In genomic region chr5:116569629-116570028, GRCm38 (mm10) we compare ENCODE assay signal across 10 mouse cellular contexts. TPM values are rescaled to one million over a fixed set of nuclear protein-coding genes. Genes with fewer than 3 reads are reported as not detected.
A peak's percentile ranks its signal among the peaks of the same experiment; 100 is the strongest.
DNase-seq lines count a peak whose midpoint lies in the region; ATAC-seq and TF ChIP-seq lines count a peak whose summit lies in the region.
"Had no signal": no experiment of that assay in that cellular context is flagged by ENCODE, and none has a peak within 500 bp of the region (broad histone marks: within the 10 kb centered on the region; RNA-seq: fewer than 3 reads in every experiment).

No protein-coding gene starts in this region.

- 0% methylated on average over 9 of the region's 9 CpGs for WGBS in hindbrain, embryonic 12.5 days
- WGBS in midbrain, embryonic 16.5 days: 6% methylated on average over 9 of the region's 9 CpGs
- WGBS in kidney, embryonic 15.5 days: 2% methylated on average over 9 of the region's 9 CpGs
- WGBS in liver, postnatal 0 days (ENCODE audit: insufficient replicate concordance): 15% methylated on average over 9 of the region's 9 CpGs

- peak; percentile 81 for DNase-seq in embryo, embryonic 11 days
- no peak for DNase-seq in heart, adult 9 months (ENCODE audit: low spot score in 2 of 2)
- DNase-seq in lung, postnatal 10 days: no peak
- no peak for DNase-seq in liver, postnatal 0 days
- DNase-seq: gastrocnemius, adult 2 months had no signal

- peak overlapping the region; percentile 20 for H3K4me2 ChIP-seq in hindbrain, embryonic 12.5 days (replicated peaks)
- peak overlapping the region; percentile 1; the same call in 1 of the 2 replicates for H3K4me2 ChIP-seq in midbrain, embryonic 16.5 days (ENCODE audit: low read length)
- no peak overlapping the region for H3K4me2 ChIP-seq in kidney, embryonic 15.5 days
- no peak overlapping the region for H3K4me2 ChIP-seq in liver, postnatal 0 days (ENCODE audit: low read depth, low read length)
- H3K4me2 ChIP-seq: lung, embryonic 15.5 days had no signal

- no peaks in the 10 kb centered on the region; the same call in 1 of the 2 replicates for H3K27me3 ChIP-seq in E14TG2a.4 (ENCODE audit: insufficient read depth, low read length)
- no peaks in the 10 kb centered on the region for H3K27me3 ChIP-seq in hindbrain, embryonic 12.5 days
- H3K27me3 ChIP-seq in midbrain, embryonic 16.5 days (ENCODE audit: control insufficient read depth, insufficient read depth, low read depth, low read length): no peaks in the 10 kb centered on the region
- H3K27me3 ChIP-seq in kidney, embryonic 15.5 days: peaks cover 10% of the 10 kb centered on the region
- no peaks in the 10 kb centered on the region for H3K27me3 ChIP-seq in liver, postnatal 0 days (ENCODE audit: insufficient read depth, low read length)
- H3K27me3 ChIP-seq: lung, embryonic 15.5 days had no signal

- H3K9ac ChIP-seq in hindbrain, embryonic 12.5 days: peak overlapping the region; percentile 49
- H3K9ac ChIP-seq in midbrain, embryonic 16.5 days (ENCODE audit: low read depth, low read length): no peak overlapping the region
- H3K9ac ChIP-seq in kidney, embryonic 15.5 days: no peak overlapping the region
- no peak overlapping the region for H3K9ac ChIP-seq in liver, postnatal 0 days (replicated peaks)
- H3K9ac ChIP-seq: lung, embryonic 15.5 days had no signal

- peak overlapping the region; percentile 81 for H3K27ac ChIP-seq in hindbrain, embryonic 12.5 days
- 0 out of 2 replicates have a peak overlapping the region, but pooled peaks have one; percentile 25 for H3K27ac ChIP-seq in midbrain, embryonic 16.5 days (ENCODE audit: low read length)
- no peak overlapping the region for H3K27ac ChIP-seq in kidney, embryonic 15.5 days
- no peak overlapping the region for H3K27ac ChIP-seq in liver, postnatal 0 days (ENCODE audit: low read depth)
- H3K27ac ChIP-seq: gastrocnemius, adult 2 months; lung, embryonic 15.5 days had no signal

- TF ChIP-seq EP300 in liver, postnatal 0 days (IDR thresholded peaks at IDR 0.05; ENCODE audit: low read depth): no peak

- 0 out of 2 replicates have a peak overlapping the region, but pooled peaks have one; percentile 1 for H3K4me3 ChIP-seq in E14TG2a.4 (replicated peaks; ENCODE audit: low read length)
- H3K4me3 ChIP-seq in hindbrain, embryonic 12.5 days: no peak overlapping the region
- H3K4me3 ChIP-seq in midbrain, embryonic 16.5 days (ENCODE audit: low read depth, low read length): no peak overlapping the region
- H3K4me3 ChIP-seq in kidney, embryonic 15.5 days (replicated peaks): no peak overlapping the region
- no peak overlapping the region for H3K4me3 ChIP-seq in liver, postnatal 0 days (ENCODE audit: low read depth, low read length)
- H3K4me3 ChIP-seq: gastrocnemius, adult 2 months; lung, embryonic 15.5 days had no signal

- peak; percentile 78 for ATAC-seq in hindbrain, embryonic 12.5 days (ENCODE audit: low FRiP score)
- peak; percentile 23; the same call in 1 of the 2 replicates for ATAC-seq in midbrain, embryonic 16.5 days
- no peak for ATAC-seq in kidney, embryonic 15.5 days (replicated peaks; ENCODE audit: low FRiP score)
- ATAC-seq in liver, postnatal 0 days: no peak

- no peak for TF ChIP-seq CTCF in E14TG2a.4 (conservative IDR thresholded peaks at IDR 0.05; ENCODE audit: low read length)
- TF ChIP-seq CTCF in liver, postnatal 0 days (IDR thresholded peaks at IDR 0.05; ENCODE audit: low read depth): no peak

- H3K4me1 ChIP-seq in E14TG2a.4 (replicated peaks; ENCODE audit: low read depth, low read length): peaks cover 44% of the 10 kb centered on the region
- H3K4me1 ChIP-seq in hindbrain, embryonic 12.5 days: peaks cover 66% of the 10 kb centered on the region
- peaks cover 32% of the 10 kb centered on the region for H3K4me1 ChIP-seq in midbrain, embryonic 16.5 days (ENCODE audit: control insufficient read depth, insufficient read depth, low read length)
- H3K4me1 ChIP-seq in kidney, embryonic 15.5 days: no peaks in the 10 kb centered on the region
- H3K4me1 ChIP-seq in liver, postnatal 0 days (ENCODE audit: insufficient read depth): no peaks in the 10 kb centered on the region
- H3K4me1 ChIP-seq: lung, embryonic 15.5 days had no signal

- no peaks in the 10 kb centered on the region for H3K9me3 ChIP-seq in E14TG2a.4 (ENCODE audit: low read length)
- H3K9me3 ChIP-seq in hindbrain, embryonic 12.5 days (replicated peaks): no peaks in the 10 kb centered on the region
- no peaks in the 10 kb centered on the region for H3K9me3 ChIP-seq in midbrain, embryonic 16.5 days (replicated peaks; ENCODE audit: control insufficient read depth, low read length, poor library complexity, severe bottlenecking)
- no peaks in the 10 kb centered on the region for H3K9me3 ChIP-seq in kidney, embryonic 15.5 days (replicated peaks)
- H3K9me3 ChIP-seq in liver, postnatal 0 days (ENCODE audit: low read length): no peaks in the 10 kb centered on the region
- H3K9me3 ChIP-seq: lung, embryonic 15.5 days had no signal

- no peaks in the 10 kb centered on the region for H3K36me3 ChIP-seq in E14TG2a.4 (ENCODE audit: insufficient read depth, low read length)
- no peaks in the 10 kb centered on the region; the same call in 1 of the 2 replicates for H3K36me3 ChIP-seq in hindbrain, embryonic 12.5 days
- no peaks in the 10 kb centered on the region for H3K36me3 ChIP-seq in midbrain, embryonic 16.5 days (ENCODE audit: control insufficient read depth, insufficient read depth, low read length)
- no peaks in the 10 kb centered on the region for H3K36me3 ChIP-seq in kidney, embryonic 15.5 days
- H3K36me3 ChIP-seq in liver, postnatal 0 days (replicated peaks; ENCODE audit: insufficient read depth, low read length): no peaks in the 10 kb centered on the region
- H3K36me3 ChIP-seq: lung, embryonic 15.5 days had no signal

RNA-seq across cellular contexts. Expression of gene Srrm4, which starts 22.0 kb away (rescaled TPM):
- polyA plus RNA-seq in hindbrain, embryonic 12.5 days (2016; fragmentation: Nextera tagmentation; extraction: Ambion mirVana): 20.7 and 20.9 TPM in 2 replicates
- polyA plus RNA-seq in midbrain, embryonic 16.5 days (2015; fragmentation: Nextera tagmentation; extraction: Ambion mirVana): 16.6 and 19.8 TPM in 2 replicates
- polyA plus RNA-seq in kidney, embryonic 15.5 days (2015; fragmentation: Nextera tagmentation; extraction: Ambion mirVana): 0.37 and 0.42 TPM in 2 replicates
- 0.65 and 1.0 TPM in 2 replicates for polyA plus RNA-seq in liver, postnatal 0 days (2015; fragmentation: Nextera tagmentation; extraction: Ambion mirVana)

Comparison
In these comparisons a context has a peak if more than half of its experiments do, and no peak if none do; other contexts are left out.
1. ATAC-seq: peak in hindbrain, embryonic 12.5 days (single experiment) and midbrain, embryonic 16.5 days (single experiment); none in kidney, embryonic 15.5 days (single experiment) and liver, postnatal 0 days (single experiment).
2. H3K27ac ChIP-seq: peak in hindbrain, embryonic 12.5 days (single experiment) and midbrain, embryonic 16.5 days (single experiment); none in kidney, embryonic 15.5 days (single experiment) and liver, postnatal 0 days (single experiment).
3. H3K4me2 ChIP-seq: peak in hindbrain, embryonic 12.5 days (single experiment) and midbrain, embryonic 16.5 days (single experiment); none in kidney, embryonic 15.5 days (single experiment) and liver, postnatal 0 days (single experiment).